Mouse (Mus musculus) E14TG2a.4 (cell line): ENCODE measurements around the gene Arih2.
"Not testable (repeated sequence)": the region's sequence is repeated elsewhere in the genome, so short reads cannot be mapped to it uniquely, and the experiment has no call there.

Experiments used
- H3K27me3 ChIP-seq: 2 replicates; pipeline ENCODE4 v1.6.1; 2014; ENCODE audit warnings: low read length, control low read depth; ENCODE audit not compliant: insufficient read depth
- H3K36me3 ChIP-seq: 2 replicates; pipeline ENCODE4 v1.6.1; 2014; ENCODE audit warnings: low read length, control low read depth; ENCODE audit not compliant: insufficient read depth
- H3K4me1 ChIP-seq: replicated peaks from 2 replicates; pipeline ENCODE4 v1.6.1; 2014; ENCODE audit warnings: low read depth, low read length, control low read depth
- H3K4me3 ChIP-seq: replicated peaks from 2 replicates; pipeline ENCODE4 v1.5.1; 2014; ENCODE audit warnings: mild to moderate bottlenecking, low read length
- H3K9me3 ChIP-seq: 2 replicates; pipeline ENCODE4 v1.6.1; 2014; ENCODE audit warnings: low read length, control low read depth
- CTCF ChIP-seq: conservative IDR thresholded peaks from 2 replicates; pipeline ENCODE4 v1.5.1; 2014; ENCODE audit warnings: low read length
- NANOG ChIP-seq: IDR thresholded peaks from 2 replicates; pipeline ENCODE4 v1.6.1; 2014; ENCODE audit warnings: borderline replicate concordance, low read length, mixed read lengths
- POU5F1 ChIP-seq: IDR thresholded peaks from 2 replicates; pipeline ENCODE4 v1.6.1; 2014; ENCODE audit warnings: low read length, borderline replicate concordance

The Arih2 gene

DNA sequence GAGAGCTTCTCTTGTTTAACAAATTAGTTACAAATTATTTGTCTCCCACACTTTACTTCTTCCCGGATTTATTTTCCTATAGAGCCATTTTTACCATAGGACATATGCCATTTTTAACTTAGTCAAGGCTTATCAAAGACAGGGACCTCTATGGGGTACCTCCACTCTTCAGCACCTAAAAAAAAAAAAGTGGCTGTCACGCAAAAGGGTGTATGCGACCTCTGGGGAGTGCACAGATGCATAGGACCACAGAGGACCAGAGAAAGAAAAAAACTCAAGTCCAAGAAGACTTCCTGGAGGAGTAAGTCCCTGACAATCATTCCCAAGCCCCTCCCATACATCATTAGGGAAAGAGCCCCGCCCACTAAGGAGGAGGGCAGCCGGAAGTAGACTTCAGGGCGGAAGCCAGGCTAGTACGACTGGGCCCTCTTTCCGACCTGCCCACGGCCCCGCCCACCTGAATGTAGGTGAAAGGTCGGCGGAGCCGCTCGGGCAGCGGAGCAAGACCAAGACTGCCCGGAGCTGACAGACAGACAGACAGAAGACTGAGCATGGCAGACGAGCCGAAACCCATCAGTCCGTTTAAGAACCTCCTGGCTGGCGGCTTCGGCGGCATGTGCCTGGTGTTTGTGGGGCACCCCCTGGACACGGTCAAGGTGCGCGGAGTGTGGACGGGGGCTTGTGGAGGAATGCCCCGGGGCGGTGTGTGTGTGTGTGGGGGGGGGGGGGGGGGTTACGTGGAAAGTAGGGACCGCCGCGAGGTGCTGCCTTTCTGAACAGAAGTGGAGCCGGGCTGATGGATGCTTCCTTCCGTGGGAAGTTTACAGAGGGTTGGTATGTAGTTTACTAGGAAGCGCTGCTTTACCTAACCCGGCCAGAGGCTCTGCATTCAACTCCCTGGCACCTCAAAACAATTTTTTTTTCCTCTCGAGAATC lies 12.8 kb upstream of the Arih2 start, which contains the start of gene Slc25a20:
Gene Slc25a20, plus strand, starts transcription at position 412 of the 936 bp plus-strand sequence.
- Histone ChIP-seq H3K4me3 (peak within 1 kb of the TSS; percentile 89), H3K27me3 (no peaks in the 10 kb centered on the region), H3K9me3 (no peaks in the 10 kb centered on the region), H3K4me1 (peaks cover 48% of the 10 kb centered on the region), H3K36me3 (peaks cover 3% of the 10 kb centered on the region; the same call in 1 of the 2 replicates)
- no peak for TF ChIP-seq POU5F1
- TF ChIP-seq NANOG, result no peak

GRCm38 (mm10) chr9:108655865-108656264 lies 6.7 kb upstream of the Arih2 start:
- not testable (repeated sequence) for H3K36me3 ChIP-seq, H3K4me3 ChIP-seq, H3K27me3 ChIP-seq, H3K9me3 ChIP-seq
- H3K4me1 ChIP-seq, result peaks cover 67% of the 10 kb centered on the region

- TF ChIP-seq POU5F1 (no peak), NANOG (peak; percentile 57; the same call in 1 of the 2 replicates), CTCF (no peak)
- H3K36me3 ChIP-seq, result no peaks in the 10 kb centered on the region
- H3K27me3 ChIP-seq, result no peaks in the 10 kb centered on the region
- H3K9me3 ChIP-seq, result no peaks in the 10 kb centered on the region
- peaks cover 73% of the 10 kb centered on the region for H3K4me1 ChIP-seq
- peak overlapping the region; percentile 32 for H3K4me3 ChIP-seq
These were observed 5.6 kb upstream of the Arih2 start for GRCm38 (mm10) chr9:108654566-108655464.

GRCm38 (mm10) chr9:108649561-108650440 lies 615 bp upstream of the Arih2 start:
- no peaks in the 10 kb centered on the region for H3K9me3 ChIP-seq
- TF ChIP-seq POU5F1 (no peak), CTCF (no peak), NANOG (no peak)
- H3K27me3 ChIP-seq, result no peaks in the 10 kb centered on the region
- H3K4me1 ChIP-seq, result peaks cover 81% of the 10 kb centered on the region
- peaks cover 12% of the 10 kb centered on the region for H3K36me3 ChIP-seq
- H3K4me3 ChIP-seq, result peak overlapping the region; percentile 96

- Histone ChIP-seq H3K4me1 (peaks cover 80% of the 10 kb centered on the region), H3K36me3 (peaks cover 27% of the 10 kb centered on the region), H3K4me3 (peak overlapping the region; percentile 96), H3K9me3 (no peaks in the 10 kb centered on the region), H3K27me3 (no peaks in the 10 kb centered on the region)
- no peak for TF ChIP-seq CTCF
- no peak for TF ChIP-seq POU5F1
- TF ChIP-seq NANOG, result no peak
These were observed 1.0 kb downstream of the Arih2 start for GRCm38 (mm10) chr9:108648166-108648565.

- H3K4me1 ChIP-seq, result peaks cover 77% of the 10 kb centered on the region
- H3K4me3 ChIP-seq, result no peak overlapping the region
- TF ChIP-seq CTCF (no peak), NANOG (no peak), POU5F1 (no peak)
- peaks cover 95% of the 10 kb centered on the region for H3K36me3 ChIP-seq
- H3K27me3 ChIP-seq, result no peaks in the 10 kb centered on the region
- H3K9me3 ChIP-seq, result no peaks in the 10 kb centered on the region
These were observed 9.4 kb downstream of the Arih2 start for GRCm38 (mm10) chr9:108639825-108640224.

DNA sequence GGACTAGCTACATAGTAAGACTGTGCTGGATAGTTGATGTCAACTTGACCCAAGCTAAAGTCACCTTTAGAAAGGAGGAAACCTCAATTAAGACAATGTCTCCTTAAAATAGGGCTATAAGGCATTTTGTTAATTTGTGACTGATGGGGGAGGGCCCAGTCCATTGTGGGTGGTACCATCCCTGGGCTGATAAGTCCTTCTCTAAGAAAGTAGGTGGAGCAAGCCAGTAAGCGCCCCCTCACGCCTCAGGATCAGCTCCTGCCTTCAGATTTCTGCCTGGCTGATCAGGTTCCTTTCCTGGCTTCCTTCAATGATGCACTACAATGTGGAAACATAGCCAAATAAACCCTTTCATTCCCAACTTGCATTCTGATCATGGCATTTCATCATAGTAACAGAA lies 13.8 kb downstream of the Arih2 start:
- Histone ChIP-seq H3K9me3 (no peaks in the 10 kb centered on the region), H3K36me3 (peaks cover 93% of the 10 kb centered on the region), H3K4me1 (peaks cover 68% of the 10 kb centered on the region), H3K27me3 (no peaks in the 10 kb centered on the region), H3K4me3 (no peak overlapping the region)
- no peak for TF ChIP-seq POU5F1
- TF ChIP-seq CTCF, result no peak
- TF ChIP-seq NANOG, result no peak
